Mouse (Mus musculus): Measurements from ENCODE around the gene Mthfr.

Mthfr gene

GRCm38 (mm10) chr4:148038600-148039253 lies at the start of gene Mthfr, which contains the start of gene Clcn6:
Gene Mthfr (plus strand): TSS chr4:148039077.
Gene Clcn6 (minus strand): TSS chr4:148038821.
- DNase-seq (ENCODE audit: low read depth), result peak; percentile 99

GRCm38 (mm10) chr4:147993571-147994095 lies 45.2 kb upstream of the Mthfr start:
- DNase-seq (ENCODE audit: low read depth), result peak; percentile 87

- peak; percentile 41 for DNase-seq (ENCODE audit: low read depth)
Measured at GRCm38 (mm10) chr4:147995311-147995710, 43.6 kb upstream of the Mthfr start.

GRCm38 (mm10) chr4:148000202-148000772 lies 38.6 kb upstream of the Mthfr start, which contains the start of gene Nppa:
Gene Nppa (plus strand): TSS chr4:148000722.
- DNase-seq (ENCODE audit: low read depth), result peak; percentile 41

GRCm38 (mm10) chr4:148001013-148001789 lies 37.7 kb upstream of the Mthfr start:
- no peak for DNase-seq (ENCODE audit: low read depth)

- DNase-seq (ENCODE audit: low read depth), result peak; percentile 59
Measured at GRCm38 (mm10) chr4:148001866-148002265, 37.0 kb upstream of the Mthfr start.

GRCm38 (mm10) chr4:148004361-148004760 lies 34.5 kb upstream of the Mthfr start:
- no peak for DNase-seq (ENCODE audit: low read depth)

GRCm38 (mm10) chr4:148008412-148008811 lies 30.5 kb upstream of the Mthfr start:
- DNase-seq (ENCODE audit: low read depth), result peak; percentile 78

GRCm38 (mm10) chr4:148009641-148010040 lies 29.2 kb upstream of the Mthfr start:
- no peak for DNase-seq (ENCODE audit: low read depth)

- DNase-seq (ENCODE audit: low read depth), result no peak
Measured at GRCm38 (mm10) chr4:148011332-148011731, 27.5 kb upstream of the Mthfr start.

- no peak for DNase-seq (ENCODE audit: low read depth)
Measured at GRCm38 (mm10) chr4:148012216-148012615, 26.7 kb upstream of the Mthfr start.

GRCm38 (mm10) chr4:148015418-148015817 lies 23.5 kb upstream of the Mthfr start:
- DNase-seq (ENCODE audit: low read depth), result peak; percentile 57

GRCm38 (mm10) chr4:148016981-148017380 lies 21.9 kb upstream of the Mthfr start:
- no peak for DNase-seq (ENCODE audit: low read depth)

- no peak for DNase-seq (ENCODE audit: low read depth)
Measured at GRCm38 (mm10) chr4:148018410-148018809, 20.5 kb upstream of the Mthfr start.

GRCm38 (mm10) chr4:148024003-148024402 lies 14.9 kb upstream of the Mthfr start:
- DNase-seq (ENCODE audit: low read depth), result no peak

- no peak for DNase-seq (ENCODE audit: low read depth)
Measured at GRCm38 (mm10) chr4:148029297-148029696, 9.6 kb upstream of the Mthfr start.

GRCm38 (mm10) chr4:148030506-148030905 lies 8.4 kb upstream of the Mthfr start:
- no peak for DNase-seq (ENCODE audit: low read depth)

- DNase-seq (ENCODE audit: low read depth), result no peak
Measured at GRCm38 (mm10) chr4:148033858-148034410, 4.9 kb upstream of the Mthfr start.

GRCm38 (mm10) chr4:148035440-148035839 lies 3.4 kb upstream of the Mthfr start:
- DNase-seq (ENCODE audit: low read depth), result no peak

GRCm38 (mm10) chr4:148038079-148038599 lies 738 bp upstream of the Mthfr start:
- DNase-seq (ENCODE audit: low read depth), result no peak

GRCm38 (mm10) chr4:148039254-148040028 lies 564 bp downstream of the Mthfr start:
- DNase-seq (ENCODE audit: low read depth), result peak; percentile 23

All from NIH3T3 (cell line).